Mouse (Mus musculus) limb, embryonic 14.5 days (tissue): ENCODE results near the gene Fkbp1b. TPM values are rescaled to one million over a fixed set of nuclear protein-coding genes. Genes with fewer than 3 reads are reported as not detected.
"Not testable (repeated sequence)": the region's sequence is repeated elsewhere in the genome, so short reads cannot be mapped to it uniquely, and the experiment has no call there.

Source experiments
- ATAC-seq: fragments of 200-750 bp; cut with Nextera tagmentation; 2 replicates; pipeline ENCODE4 v1.8.0; 2017; ENCODE audit warnings: low read depth, moderate number of reproducible peaks, moderate TSS enrichment; ENCODE audit not compliant: low FRiP score
- DNase-seq: peaks from one replicate; pipeline ENCODE4 v3.0.0-alpha.2; 2015; ENCODE audit warnings: low spot score
- H3K27ac ChIP-seq: fragments of 300-500 bp; sonication (generic); replicated peaks from 2 replicates; pipeline ENCODE4 v1.5.1; 2014; ENCODE audit warnings: low read depth, mild to moderate bottlenecking, low read length, moderate library complexity, mixed read lengths
- H3K27me3 ChIP-seq: fragments of 300-500 bp; sonication (generic); 2 replicates; pipeline ENCODE4 v1.6.1; 2014; ENCODE audit warnings: low read length, mixed read lengths; ENCODE audit not compliant: control insufficient read depth, insufficient read depth
- H3K36me3 ChIP-seq: fragments of 300-500 bp; sonication (generic); 2 replicates; pipeline ENCODE4 v1.6.1; 2014; ENCODE audit warnings: mild to moderate bottlenecking, low read length, moderate library complexity, mixed read lengths; ENCODE audit not compliant: control insufficient read depth, insufficient read depth
- H3K4me1 ChIP-seq: fragments of 300-500 bp; sonication (generic); 2 replicates; pipeline ENCODE4 v1.6.1; 2014; ENCODE audit warnings: antibody characterized with exemption, low read length, mixed read lengths; ENCODE audit not compliant: control insufficient read depth, insufficient read depth
- H3K4me2 ChIP-seq: fragments of 300-500 bp; sonication (generic); replicated peaks from 2 replicates; pipeline ENCODE4 v1.6.1; 2014; ENCODE audit warnings: low read depth, mild to moderate bottlenecking, low read length, moderate library complexity; ENCODE audit not compliant: severe bottlenecking
- H3K4me3 ChIP-seq: fragments of 300-500 bp; sonication (generic); replicated peaks from 2 replicates; pipeline ENCODE4 v1.5.1; 2014; ENCODE audit warnings: low read length
- H3K9ac ChIP-seq: fragments of 300-500 bp; sonication (generic); 2 replicates; pipeline ENCODE4 v1.6.1; 2014; ENCODE audit warnings: mild to moderate bottlenecking, low read depth, low read length, moderate library complexity; ENCODE audit not compliant: severe bottlenecking
- H3K9me3 ChIP-seq: fragments of 300-500 bp; sonication (generic); 2 replicates; pipeline ENCODE4 v1.6.1; 2016; ENCODE audit warnings: low read length; ENCODE audit not compliant: control insufficient read depth
- POLR2A ChIP-seq: fragments of 200-500 bp; IDR thresholded peaks from 2 replicates; pipeline ENCODE4 v1.8.0; 2012; ENCODE audit warnings: inconsistent platforms, mild to moderate bottlenecking, moderate library complexity, borderline replicate concordance; ENCODE audit not compliant: insufficient read depth, insufficient read length; ENCODE audit errors: extremely low read depth
- WGBS: fragments of 180-500 bp; shearing (Covaris S2); extraction: QIAGEN DNeasy Blood & Tissue Kit; methylation state at CpG from one replicate; pipeline ENCODE4 v1.1.7; 2014; 5-methylcytosine and 5-hydroxymethylcytosine counted together
- polyA plus RNA-seq, 2 experiments: library from polyadenylated mRNA; depleted of rRNA in 1 of 2; stranded (reverse) in 1 of 2; unstranded in 1 of 2; fragments of >200 nt; fragmentation: Nextera tagmentation in 1 of 2; extraction: Ambion mirVana in 1 of 2; gene quantifications; 2 replicates each; pipeline versions ENCODE4 v1.2.1 to v1.2.3; 2012 to 2014

The Fkbp1b gene
- polyA plus RNA-seq (2012; rRNA removed) (21.0 and 21.7 TPM in 2 replicates), polyA plus RNA-seq (2014; fragmentation: Nextera tagmentation; extraction: Ambion mirVana) (16.4 and 18.2 TPM in 2 replicates)

GRCm38 (mm10) chr12:4841392-4841887 is at the start of gene Fkbp1b:
Gene Fkbp1b, minus strand, starts transcription at chr12:4841591.
- 0 out of 2 replicates have a peak, but pooled peaks have one; percentile 13 for TF ChIP-seq POLR2A
- H3K27ac ChIP-seq: no peak within 1 kb of the TSS
- 1% methylated on average over 35 of the region's 37 CpGs for WGBS
- H3K9me3 ChIP-seq: no peaks in the 10 kb centered on the region
- DNase-seq (peak; percentile 70), ATAC-seq (peak; percentile 82)
- peak within 1 kb of the TSS; percentile 91 for H3K4me2 ChIP-seq
- H3K9ac ChIP-seq: peak within 1 kb of the TSS; percentile 70
- H3K36me3 ChIP-seq: peaks cover 8% of the 10 kb centered on the region; the same call in 1 of the 2 replicates
- peak within 1 kb of the TSS; percentile 55 for H3K4me3 ChIP-seq
- no peaks in the 10 kb centered on the region for H3K27me3 ChIP-seq
- peaks cover 10% of the 10 kb centered on the region for H3K4me1 ChIP-seq

- no peak for ATAC-seq
- Histone ChIP-seq H3K9ac (no peak overlapping the region), H3K4me2 (no peak overlapping the region), H3K4me3 (no peak overlapping the region), H3K9me3 (no peaks in the 10 kb centered on the region), H3K27ac (no peak overlapping the region), H3K4me1 (no peaks in the 10 kb centered on the region), H3K36me3 (peaks cover 9% of the 10 kb centered on the region; the same call in 1 of the 2 replicates), H3K27me3 (no peaks in the 10 kb centered on the region)
- no peak for DNase-seq
- TF ChIP-seq POLR2A: no peak
- WGBS: 80% methylated on average over 1 of the region's 1 CpGs
Observed at GRCm38 (mm10) chr12:4889891-4890290, 48.5 kb upstream of the Fkbp1b start.

- 94% methylated on average over 2 of the region's 2 CpGs for WGBS
- Histone ChIP-seq H3K4me1 (no peaks in the 10 kb centered on the region), H3K9ac (no peak overlapping the region), H3K36me3 (peaks cover 9% of the 10 kb centered on the region; the same call in 1 of the 2 replicates), H3K4me2 (no peak overlapping the region), H3K9me3 (no peaks in the 10 kb centered on the region), H3K27ac (no peak overlapping the region), H3K27me3 (no peaks in the 10 kb centered on the region), H3K4me3 (no peak overlapping the region)
- TF ChIP-seq POLR2A: no peak
- ATAC-seq: no peak
- DNase-seq: no peak
Observed at GRCm38 (mm10) chr12:4889251-4889650, 47.9 kb upstream of the Fkbp1b start.

- H3K9me3 ChIP-seq: no peaks in the 10 kb centered on the region
Observed at GRCm38 (mm10) chr12:4888739-4889138, 47.3 kb upstream of the Fkbp1b start.

GRCm38 (mm10) chr12:4886581-4886980 is 45.2 kb upstream of the Fkbp1b start:
- not testable (repeated sequence) for H3K9ac ChIP-seq, H3K27me3 ChIP-seq, ATAC-seq, H3K27ac ChIP-seq, H3K9me3 ChIP-seq, H3K4me3 ChIP-seq, H3K4me2 ChIP-seq, H3K4me1 ChIP-seq, H3K36me3 ChIP-seq, DNase-seq
- WGBS: 92% methylated on average over 4 of the region's 4 CpGs

More at GRCm38 (mm10) chr12:4888739-4889138, 47.3 kb upstream of the Fkbp1b start:
- peaks cover 9% of the 10 kb centered on the region; the same call in 1 of the 2 replicates for H3K36me3 ChIP-seq
- no peak overlapping the region for H3K4me3 ChIP-seq
- H3K4me2 ChIP-seq: no peak overlapping the region
- DNase-seq: no peak
- H3K27me3 ChIP-seq: no peaks in the 10 kb centered on the region
- H3K4me1 ChIP-seq: no peaks in the 10 kb centered on the region
- H3K27ac ChIP-seq: no peak overlapping the region
- ATAC-seq: no peak
- no peak for TF ChIP-seq POLR2A
- no peak overlapping the region for H3K9ac ChIP-seq
